Mouse (Mus musculus) lung, embryonic 16.5 days (tissue): ENCODE measurements at regions not wholly inside any gene's neighbourhood (a gene's known extent, or its start where the extent isn't known, plus 50 kb on each side); places are given as distances from the start of the nearest gene placed in this dataset.

Experiments used
- ATAC-seq: fragments of 200-750 bp; cut with Nextera tagmentation; 2 replicates; pipeline ENCODE4 v1.8.0; 2017; ENCODE audit warnings: low read depth, mild to moderate bottlenecking, moderate library complexity
- H3K27ac ChIP-seq: fragments of 300-500 bp; sonication (generic); 2 replicates; pipeline ENCODE4 v1.5.1; 2014; ENCODE audit warnings: mild to moderate bottlenecking, control low read depth, low read length
- H3K27me3 ChIP-seq: fragments of 300-500 bp; sonication (generic); 2 replicates; pipeline ENCODE4 v1.6.1; 2014; ENCODE audit warnings: low read depth, low read length, mixed read lengths; ENCODE audit not compliant: control insufficient read depth, insufficient read depth
- H3K36me3 ChIP-seq: fragments of 300-500 bp; sonication (generic); 2 replicates; pipeline ENCODE4 v1.6.1; 2014; ENCODE audit warnings: low read length; ENCODE audit not compliant: control insufficient read depth, insufficient read depth
- H3K4me1 ChIP-seq: fragments of 300-500 bp; sonication (generic); replicated peaks from 2 replicates; pipeline ENCODE4 v1.6.1; 2014; ENCODE audit warnings: low read length, mixed read lengths; ENCODE audit not compliant: control insufficient read depth, insufficient read depth
- H3K4me2 ChIP-seq: fragments of 300-500 bp; sonication (generic); 2 replicates; pipeline ENCODE4 v1.6.1; 2014; ENCODE audit warnings: low read depth, low read length, control low read depth
- H3K4me3 ChIP-seq: fragments of 300-500 bp; sonication (generic); 2 replicates; pipeline ENCODE4 v1.5.1; 2014; ENCODE audit warnings: mild to moderate bottlenecking, low read length, control low read depth
- H3K9ac ChIP-seq: fragments of 300-500 bp; sonication (generic); 2 replicates; pipeline ENCODE4 v1.6.1; 2014; ENCODE audit warnings: low read length, control low read depth
- H3K9me3 ChIP-seq: fragments of 300-500 bp; sonication (generic); 2 replicates; pipeline ENCODE4 v1.6.1; 2016; ENCODE audit warnings: low read length; ENCODE audit not compliant: control insufficient read depth
- WGBS: fragments of 180-500 bp; shearing (Covaris S2); extraction: QIAGEN DNeasy Blood & Tissue Kit; methylation state at CpG from one replicate; pipeline ENCODE4 v1.1.7; 2014; 5-methylcytosine and 5-hydroxymethylcytosine counted together

DNA sequence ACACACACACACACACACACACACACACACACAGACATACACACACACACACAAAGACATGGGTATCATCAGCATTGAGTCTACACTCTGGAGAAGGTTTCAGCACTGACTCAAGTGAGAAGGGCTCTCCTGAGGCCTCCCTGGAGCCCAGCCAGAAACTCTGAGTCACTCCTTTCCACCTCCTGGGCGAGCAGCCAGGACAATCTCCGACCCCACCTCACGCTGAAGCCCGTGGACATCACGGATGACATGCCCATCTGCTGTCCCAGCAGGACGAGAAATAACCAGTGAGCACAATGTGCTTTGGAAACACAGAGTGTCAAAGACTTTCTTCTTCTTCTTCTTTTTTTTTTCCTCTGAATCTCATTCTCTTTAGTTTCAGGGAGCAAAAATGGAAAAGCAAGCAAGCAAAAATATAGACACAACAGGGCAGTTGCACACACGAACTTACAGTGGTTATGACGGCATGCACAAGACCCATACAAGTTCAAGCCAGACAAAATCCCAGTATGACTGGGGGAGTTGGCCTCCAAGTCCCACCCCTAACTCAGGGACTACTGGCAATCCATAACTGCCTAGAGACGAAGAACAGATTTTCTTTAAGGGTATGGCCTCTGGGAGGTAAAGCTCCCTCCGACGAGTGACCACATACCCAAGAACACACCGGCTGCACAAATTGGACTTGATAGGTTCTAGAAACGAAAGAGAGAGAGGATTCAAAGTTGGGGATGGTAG, 65.2 kb upstream of the Nr4a3 start:
- Histone ChIP-seq H3K4me2 (no peak overlapping the region), H3K27ac (no peak overlapping the region), H3K36me3 (no peaks in the 10 kb centered on the region), H3K9me3 (no peaks in the 10 kb centered on the region), H3K9ac (no peak overlapping the region), H3K4me3 (no peak overlapping the region), H3K27me3 (no peaks in the 10 kb centered on the region), H3K4me1 (no peaks in the 10 kb centered on the region)
- WGBS = 50% methylated on average over 13 of the region's 13 CpGs
- 0 out of 2 replicates have a peak, but pooled peaks have one; percentile 31 for ATAC-seq
